Mouse (Mus musculus) hindbrain, embryonic 15.5 days (tissue): ENCODE results near the gene Tspan11. TPM values are rescaled to one million over a fixed set of nuclear protein-coding genes. Genes with fewer than 3 reads are reported as not detected.

Experiments used
- ATAC-seq: fragments of 200-750 bp; cut with Nextera tagmentation; 2 replicates; pipeline ENCODE4 v1.8.0; 2017; ENCODE audit warnings: low read depth, moderate number of reproducible peaks, moderate TSS enrichment; ENCODE audit not compliant: low FRiP score
- H3K27ac ChIP-seq: fragments of 300-500 bp; sonication (generic); replicated peaks from 2 replicates; pipeline ENCODE4 v1.5.1; 2015; ENCODE audit warnings: mild to moderate bottlenecking, inconsistent platforms
- H3K27me3 ChIP-seq: fragments of 300-500 bp; sonication (generic); 2 replicates; pipeline ENCODE4 v1.6.1; 2015; ENCODE audit warnings: control low read depth, inconsistent platforms
- H3K36me3 ChIP-seq: fragments of 300-500 bp; sonication (generic); 2 replicates; pipeline ENCODE4 v1.6.1; 2015; ENCODE audit warnings: control low read depth, inconsistent platforms
- H3K4me1 ChIP-seq: fragments of 300-500 bp; sonication (generic); replicated peaks from 2 replicates; pipeline ENCODE4 v1.6.1; 2015; ENCODE audit warnings: control low read depth, inconsistent platforms
- H3K4me2 ChIP-seq: fragments of 300-500 bp; sonication (generic); 2 replicates; pipeline ENCODE4 v1.6.1; 2015; ENCODE audit warnings: moderate library complexity, mild to moderate bottlenecking, inconsistent platforms
- H3K4me3 ChIP-seq: fragments of 300-500 bp; sonication (generic); 2 replicates; pipeline ENCODE4 v1.5.1; 2015; ENCODE audit warnings: mild to moderate bottlenecking, inconsistent platforms
- H3K9ac ChIP-seq: fragments of 300-500 bp; sonication (generic); 2 replicates; pipeline ENCODE4 v1.6.1; 2015; ENCODE audit warnings: inconsistent platforms
- H3K9me3 ChIP-seq: fragments of 300-500 bp; sonication (generic); 2 replicates; pipeline ENCODE4 v1.6.1; 2016; ENCODE audit warnings: control low read depth, inconsistent platforms
- WGBS: fragments of 180-500 bp; shearing (Covaris S2); methylation state at CpG from one replicate; pipeline ENCODE4 v1.1.7; 2015; 5-methylcytosine and 5-hydroxymethylcytosine counted together
- polyA plus RNA-seq: library from polyadenylated mRNA; unstranded; fragments of >200 nt; fragmentation: Nextera tagmentation; extraction: Ambion mirVana; gene quantifications from 2 replicates; pipeline ENCODE4 v1.2.1, GENCODE M21; 2015

The Tspan11 gene
- polyA plus RNA-seq, 1 experiment from 2014 or later: 3.4 TPM

- no peaks in the 10 kb centered on the region for H3K27me3 ChIP-seq
- H3K27ac ChIP-seq: no peak overlapping the region
- 88% methylated on average over 8 of the region's 8 CpGs for WGBS
- no peaks in the 10 kb centered on the region for H3K36me3 ChIP-seq
- no peak for ATAC-seq
- no peak overlapping the region for H3K9ac ChIP-seq
- H3K4me2 ChIP-seq: no peak overlapping the region
- H3K4me3 ChIP-seq: no peak overlapping the region
- H3K9me3 ChIP-seq: no peaks in the 10 kb centered on the region
- H3K4me1 ChIP-seq: no peaks in the 10 kb centered on the region
Measured at GRCm38 (mm10) chr6:127942421-127942820, 55.0 kb downstream of the Tspan11 start.

GRCm38 (mm10) chr6:127945725-127946124 is 58.3 kb downstream of the Tspan11 start:
- Histone ChIP-seq H3K4me1 (no peaks in the 10 kb centered on the region), H3K9me3 (no peaks in the 10 kb centered on the region), H3K27ac (no peak overlapping the region), H3K4me2 (no peak overlapping the region), H3K36me3 (no peaks in the 10 kb centered on the region), H3K27me3 (no peaks in the 10 kb centered on the region), H3K4me3 (no peak overlapping the region), H3K9ac (no peak overlapping the region)
- peak; percentile 68 for ATAC-seq
- 57% methylated on average over 9 of the region's 9 CpGs for WGBS

- WGBS: 87% methylated on average over 9 of the region's 9 CpGs
- H3K9me3 ChIP-seq: no peaks in the 10 kb centered on the region
- ATAC-seq: no peak
- H3K9ac ChIP-seq: no peak overlapping the region
- no peak overlapping the region for H3K4me2 ChIP-seq
- H3K27ac ChIP-seq: no peak overlapping the region
- H3K4me1 ChIP-seq: no peaks in the 10 kb centered on the region
- no peaks in the 10 kb centered on the region for H3K36me3 ChIP-seq
- H3K27me3 ChIP-seq: no peaks in the 10 kb centered on the region; the same call in 1 of the 2 replicates
- H3K4me3 ChIP-seq: no peak overlapping the region
Measured at GRCm38 (mm10) chr6:127948656-127949055, 61.3 kb downstream of the Tspan11 start.

DNA sequence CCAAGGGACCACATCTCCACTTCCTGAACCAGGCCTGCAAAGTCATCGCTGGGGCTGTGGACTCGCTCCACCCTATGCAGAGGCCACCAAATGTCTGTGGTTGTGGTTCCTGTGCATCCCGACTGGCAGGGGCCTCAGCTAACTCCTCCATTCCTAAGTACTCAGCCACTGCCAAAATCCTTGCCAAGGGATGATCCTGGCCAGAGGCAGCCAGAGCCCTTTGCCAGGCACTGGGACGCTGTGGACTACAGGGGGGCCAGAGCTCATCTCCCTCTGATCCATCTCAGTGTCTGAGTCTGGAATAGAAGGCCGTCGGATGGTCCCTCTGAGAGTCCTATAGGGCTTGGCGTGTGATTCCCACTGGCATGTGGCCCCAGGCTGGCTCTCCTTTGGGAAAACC is 62.5 kb downstream of the Tspan11 start:
- no peak for ATAC-seq
- WGBS: 85% methylated on average over 7 of the region's 7 CpGs
- no peaks in the 10 kb centered on the region for H3K4me1 ChIP-seq
- H3K4me3 ChIP-seq: no peak overlapping the region
- H3K27ac ChIP-seq: no peak overlapping the region
- no peak overlapping the region for H3K4me2 ChIP-seq
- no peaks in the 10 kb centered on the region for H3K9me3 ChIP-seq
- no peaks in the 10 kb centered on the region; the same call in 1 of the 2 replicates for H3K27me3 ChIP-seq
- no peaks in the 10 kb centered on the region for H3K36me3 ChIP-seq
- no peak overlapping the region for H3K9ac ChIP-seq

- Histone ChIP-seq H3K9me3 (no peaks in the 10 kb centered on the region), H3K27me3 (no peaks in the 10 kb centered on the region; the same call in 1 of the 2 replicates), H3K36me3 (no peaks in the 10 kb centered on the region), H3K9ac (no peak overlapping the region), H3K4me2 (no peak overlapping the region), H3K4me3 (no peak overlapping the region), H3K27ac (no peak overlapping the region), H3K4me1 (no peaks in the 10 kb centered on the region)
- ATAC-seq: no peak
- 76% methylated on average over 4 of the region's 4 CpGs for WGBS
Measured at GRCm38 (mm10) chr6:127953071-127953470, 65.7 kb downstream of the Tspan11 start.

DNA sequence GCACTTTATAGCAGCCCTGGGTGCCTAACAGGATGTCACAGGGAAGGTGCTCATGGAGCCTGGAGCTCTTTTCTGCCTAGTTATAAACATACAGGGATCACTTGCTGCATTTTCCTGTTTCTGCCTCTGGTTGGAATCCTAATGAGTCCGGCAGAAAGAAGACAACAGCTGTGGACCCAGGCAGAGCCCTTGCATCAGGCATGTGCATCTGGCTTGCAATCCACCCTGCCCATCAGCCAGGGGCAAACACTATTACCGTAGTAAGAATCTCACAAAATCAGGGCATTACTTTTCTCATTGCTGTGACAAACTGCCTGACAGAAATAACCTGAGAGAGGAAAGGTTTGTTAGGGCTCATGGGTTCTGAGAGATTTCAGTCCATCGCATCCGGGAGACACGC is 68.8 kb downstream of the Tspan11 start:
- Histone ChIP-seq H3K9me3 (no peaks in the 10 kb centered on the region), H3K36me3 (no peaks in the 10 kb centered on the region), H3K9ac (no peak overlapping the region), H3K4me3 (no peak overlapping the region), H3K27ac (no peak overlapping the region), H3K4me1 (no peaks in the 10 kb centered on the region), H3K27me3 (no peaks in the 10 kb centered on the region; the same call in 1 of the 2 replicates), H3K4me2 (no peak overlapping the region)
- ATAC-seq: no peak
- 89% methylated on average over 5 of the region's 5 CpGs for WGBS

DNA sequence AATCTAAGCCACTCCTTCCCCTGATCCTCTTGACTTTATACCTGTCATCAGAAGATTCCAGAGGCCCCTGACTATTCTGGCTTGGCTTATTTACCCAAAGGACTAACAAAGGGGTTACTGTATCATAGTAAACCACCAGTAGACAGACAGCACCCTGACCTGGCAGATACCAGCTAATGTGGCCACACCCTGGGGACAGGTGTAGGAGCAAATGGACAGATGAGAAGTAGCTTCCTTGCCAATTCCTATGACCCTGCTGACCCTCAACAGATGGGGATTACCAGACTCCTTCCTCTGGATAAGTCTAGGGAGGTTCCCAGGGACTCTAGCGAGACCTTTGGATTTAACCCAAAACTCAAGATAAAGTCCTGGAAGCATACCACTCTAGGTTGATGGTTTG is 72.8 kb downstream of the Tspan11 start:
- 100% methylated on average over 1 of the region's 1 CpGs for WGBS
- Histone ChIP-seq H3K36me3 (no peaks in the 10 kb centered on the region), H3K4me3 (no peak overlapping the region), H3K4me2 (no peak overlapping the region), H3K9me3 (no peaks in the 10 kb centered on the region), H3K9ac (no peak overlapping the region), H3K27ac (no peak overlapping the region), H3K27me3 (no peaks in the 10 kb centered on the region), H3K4me1 (no peaks in the 10 kb centered on the region)
- ATAC-seq: no peak

- WGBS: 42% methylated on average over 8 of the region's 8 CpGs
- Histone ChIP-seq H3K27me3 (no peaks in the 10 kb centered on the region), H3K27ac (no peak overlapping the region), H3K4me1 (no peaks in the 10 kb centered on the region; the same call in 1 of the 2 replicates), H3K4me3 (no peak overlapping the region), H3K36me3 (no peaks in the 10 kb centered on the region), H3K9ac (no peak overlapping the region), H3K9me3 (no peaks in the 10 kb centered on the region), H3K4me2 (no peak overlapping the region)
- ATAC-seq: 0 out of 2 replicates have a peak, but pooled peaks have one; percentile 21
Measured at GRCm38 (mm10) chr6:127965497-127965896, 78.1 kb downstream of the Tspan11 start.

DNA sequence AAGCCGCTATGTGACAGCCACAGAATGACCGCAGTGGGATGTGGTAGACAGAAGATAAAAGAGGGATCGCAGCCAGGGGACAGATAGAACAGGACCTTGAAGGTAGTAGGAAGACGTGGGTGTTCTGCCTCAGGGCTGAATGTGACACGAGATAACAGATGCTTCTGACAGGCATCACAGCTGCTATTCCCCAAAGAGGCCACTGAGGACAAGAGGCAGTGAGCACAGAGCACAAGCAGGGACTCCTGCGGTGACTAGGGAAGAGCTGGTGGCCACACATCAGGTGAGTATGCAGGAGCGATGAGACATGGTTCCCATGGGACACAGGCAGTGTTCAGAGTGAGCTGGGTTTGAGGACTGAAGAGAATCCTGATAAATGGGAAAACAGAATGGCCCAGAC is 82.3 kb downstream of the Tspan11 start:
- H3K9ac ChIP-seq: no peak overlapping the region
- ATAC-seq: 0 out of 2 replicates have a peak, but pooled peaks have one; percentile 5
- H3K36me3 ChIP-seq: no peaks in the 10 kb centered on the region
- peaks cover 16% of the 10 kb centered on the region for H3K4me1 ChIP-seq
- no peak overlapping the region for H3K4me3 ChIP-seq
- no peaks in the 10 kb centered on the region for H3K9me3 ChIP-seq
- no peak overlapping the region for H3K27ac ChIP-seq
- no peaks in the 10 kb centered on the region for H3K27me3 ChIP-seq
- no peak overlapping the region for H3K4me2 ChIP-seq
- WGBS: 54% methylated on average over 7 of the region's 7 CpGs

DNA sequence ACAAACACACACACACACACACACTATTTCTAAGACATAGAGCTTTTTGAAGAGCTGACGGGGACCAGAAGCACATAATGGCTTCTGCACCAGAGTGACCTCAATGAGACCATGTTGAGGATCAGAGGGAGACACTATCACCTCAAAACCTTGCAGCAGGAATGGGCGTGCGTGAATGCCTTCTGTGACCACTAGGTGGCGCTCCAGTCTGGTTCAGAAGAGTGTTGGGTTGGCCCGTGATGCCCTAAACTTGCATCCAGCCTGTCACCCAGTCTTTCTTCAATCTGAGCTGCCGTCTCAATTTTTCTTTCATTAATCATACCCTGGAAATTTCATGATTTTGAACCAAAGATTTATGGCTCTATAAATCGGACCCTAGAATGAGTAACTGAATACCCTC is 82.7 kb downstream of the Tspan11 start:
- Histone ChIP-seq H3K36me3 (no peaks in the 10 kb centered on the region), H3K4me1 (peaks cover 16% of the 10 kb centered on the region), H3K4me3 (no peak overlapping the region), H3K27ac (no peak overlapping the region), H3K4me2 (no peak overlapping the region), H3K27me3 (no peaks in the 10 kb centered on the region), H3K9me3 (no peaks in the 10 kb centered on the region), H3K9ac (no peak overlapping the region)
- WGBS: 5% methylated on average over 7 of the region's 7 CpGs
- 0 out of 2 replicates have a peak, but pooled peaks have one; percentile 21 for ATAC-seq

GRCm38 (mm10) chr6:127970848-127971247 is 83.5 kb downstream of the Tspan11 start:
- no peak for ATAC-seq
- H3K27me3 ChIP-seq: no peaks in the 10 kb centered on the region
- peaks cover 16% of the 10 kb centered on the region for H3K4me1 ChIP-seq
- H3K9me3 ChIP-seq: no peaks in the 10 kb centered on the region
- H3K4me2 ChIP-seq: no peak overlapping the region
- no peak overlapping the region for H3K4me3 ChIP-seq
- WGBS: 53% methylated on average over 5 of the region's 5 CpGs
- no peak overlapping the region for H3K27ac ChIP-seq
- H3K9ac ChIP-seq: no peak overlapping the region
- H3K36me3 ChIP-seq: no peaks in the 10 kb centered on the region

DNA sequence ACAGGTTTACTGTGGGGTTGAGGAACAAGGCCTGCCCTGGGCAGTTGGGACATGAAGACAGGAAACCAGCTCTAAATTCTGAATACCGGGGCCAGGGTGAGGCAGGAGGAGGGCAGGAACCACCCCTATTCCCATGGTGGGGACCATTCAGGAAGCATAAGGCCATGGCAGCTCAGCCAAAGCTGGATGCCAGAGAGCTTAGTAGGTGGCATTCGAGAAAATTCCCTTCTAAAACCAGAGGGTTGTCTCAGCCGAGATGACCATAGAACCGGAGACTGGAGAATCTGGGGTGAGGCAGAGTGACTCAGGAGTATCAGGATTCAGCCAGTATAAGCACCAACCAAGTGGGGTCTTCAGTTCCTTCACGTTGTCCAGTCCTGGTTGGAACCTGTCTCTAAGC is 84.5 kb downstream of the Tspan11 start:
- Histone ChIP-seq H3K27ac (no peak overlapping the region), H3K9me3 (no peaks in the 10 kb centered on the region), H3K4me2 (no peak overlapping the region), H3K27me3 (no peaks in the 10 kb centered on the region), H3K36me3 (no peaks in the 10 kb centered on the region), H3K4me1 (peaks cover 16% of the 10 kb centered on the region), H3K9ac (no peak overlapping the region), H3K4me3 (no peak overlapping the region)
- no peak for ATAC-seq
- 88% methylated on average over 5 of the region's 5 CpGs for WGBS

- WGBS: 22% methylated on average over 6 of the region's 6 CpGs
- 0 out of 2 replicates have a peak overlapping the region, but pooled peaks have one; percentile 5 for H3K9ac ChIP-seq
- H3K4me2 ChIP-seq: no peak overlapping the region
Measured at GRCm38 (mm10) chr6:127973553-127973952, 86.2 kb downstream of the Tspan11 start.

More at GRCm38 (mm10) chr6:127973553-127973952, 86.2 kb downstream of the Tspan11 start:
- no peak overlapping the region for H3K4me3 ChIP-seq
- no peaks in the 10 kb centered on the region for H3K27me3 ChIP-seq
- H3K27ac ChIP-seq: peak overlapping the region; percentile 46
- no peaks in the 10 kb centered on the region for H3K36me3 ChIP-seq
- H3K4me1 ChIP-seq: peaks cover 19% of the 10 kb centered on the region
- H3K9me3 ChIP-seq: no peaks in the 10 kb centered on the region
- ATAC-seq: peak; percentile 40
